Mouse (Mus musculus): ENCODE results near the gene Dyrk3.

The Dyrk3 gene

DNA sequence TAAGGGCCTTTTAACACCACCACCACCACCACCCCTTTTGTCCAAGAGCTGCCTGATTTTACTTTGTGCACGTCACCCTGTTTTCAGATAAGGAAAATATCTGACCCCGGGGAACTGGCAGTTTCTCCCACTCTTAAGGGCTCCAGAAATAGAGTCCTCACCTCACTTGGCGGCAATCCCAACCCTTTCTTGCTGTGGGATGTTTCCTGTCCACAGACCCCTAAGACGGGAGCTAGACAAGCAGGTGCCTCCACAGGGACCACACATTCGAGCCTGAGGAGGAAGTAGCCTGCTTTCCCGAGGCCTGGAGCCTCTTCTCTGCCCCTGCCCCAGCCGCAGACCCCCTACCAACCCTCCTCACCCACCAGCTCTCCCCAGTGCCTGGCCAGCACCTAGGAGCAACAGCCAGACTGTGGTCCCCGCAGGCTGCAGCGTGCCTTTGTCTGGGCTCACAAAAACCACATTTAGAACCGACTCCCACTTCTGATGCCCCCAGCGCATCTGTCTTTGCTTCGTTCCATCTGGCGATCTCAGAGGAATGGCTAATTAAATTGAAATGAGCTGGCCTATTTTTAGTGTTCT lies 21.6 kb downstream of the Dyrk3 start:
- in situ Hi-C loops (cut with MseI, MboI) = loop anchor here (5.0 kb wide), 3 partner anchors 46 to 136 kb away; partner anchors contain the start of gene Rassf5 (in 1 of the 2)

- in situ Hi-C loops (cut with MseI, MboI) = loop anchor here (5.0 kb wide), 3 partner anchors 46 to 136 kb away; partner anchors contain the start of gene Rassf5 (in 1 of the 2)
Observed at GRCm38 (mm10) chr1:131115932-131116331, 22.2 kb downstream of the Dyrk3 start.

- in situ Hi-C loops (cut with MseI, MboI) = no loop called here
Observed at GRCm38 (mm10) chr1:131112576-131112975, 25.6 kb downstream of the Dyrk3 start.

DNA sequence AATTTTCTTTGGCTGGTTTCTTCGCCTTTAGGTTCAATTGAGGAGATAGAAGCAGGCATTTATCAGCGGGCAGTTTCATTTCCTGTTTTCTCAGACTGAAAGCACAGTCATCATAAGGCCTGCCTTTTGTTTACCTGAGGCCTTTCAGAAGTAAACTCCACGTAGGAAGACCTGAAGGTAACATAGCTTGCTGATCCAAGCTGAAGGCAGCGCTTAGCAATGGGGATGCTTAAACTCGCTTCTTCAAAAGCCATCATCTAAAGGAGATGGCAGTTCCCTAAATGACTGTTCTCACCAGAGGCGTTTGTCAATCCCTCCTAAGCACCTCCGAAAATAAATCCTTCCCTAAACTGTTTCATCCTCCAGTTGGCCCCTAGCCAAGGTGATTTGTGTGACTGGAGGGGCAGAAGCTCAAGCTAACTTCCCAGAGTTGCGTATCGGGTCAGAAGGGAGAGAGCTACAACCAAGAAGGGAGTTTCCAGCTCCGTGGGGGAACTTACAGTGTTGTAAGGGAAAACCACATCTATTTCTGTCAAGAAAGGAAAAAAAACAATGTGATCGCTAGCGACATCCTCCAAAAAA lies 27.5 kb downstream of the Dyrk3 start:
- in situ Hi-C loops (cut with MseI, MboI) = no loop called here

- in situ Hi-C loops (cut with MseI, MboI) = no loop called here
Observed at GRCm38 (mm10) chr1:131107575-131108308, 30.4 kb downstream of the Dyrk3 start.

DNA sequence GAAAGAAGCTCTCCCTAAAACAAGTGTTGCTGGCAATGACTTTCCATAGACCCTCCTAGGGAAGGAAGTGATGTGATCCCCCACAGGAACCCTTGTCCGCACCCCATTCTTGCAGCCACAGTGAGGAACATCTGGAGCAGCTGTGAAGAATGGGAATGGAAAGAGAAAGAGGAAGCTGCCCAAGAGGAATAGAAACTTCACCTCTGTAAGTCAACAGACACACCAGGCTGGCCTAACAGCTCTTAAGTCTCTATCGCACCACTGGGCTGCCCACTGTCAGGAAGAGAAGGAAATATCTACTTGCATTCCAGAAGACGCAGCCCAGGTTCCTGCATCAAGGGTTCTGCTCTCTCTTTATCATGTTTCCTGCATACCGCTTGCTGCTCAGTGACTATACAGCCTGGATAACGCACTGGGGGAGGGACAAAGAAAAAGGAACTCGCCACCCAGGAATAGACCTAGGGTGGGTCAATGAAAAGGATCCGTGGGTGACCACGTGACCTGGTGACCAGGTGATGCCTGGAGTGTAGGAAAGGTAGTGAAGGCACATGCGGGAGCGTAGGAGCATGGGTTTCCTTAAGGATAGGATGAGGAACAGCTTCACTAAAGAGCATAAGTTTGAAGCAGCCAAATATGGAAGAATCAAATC lies 34.2 kb downstream of the Dyrk3 start:
- in situ Hi-C loops (cut with MseI, MboI) = no loop called here

- in situ Hi-C loops (cut with MseI, MboI) = no loop called here
Observed at GRCm38 (mm10) chr1:131100808-131101207, 37.3 kb downstream of the Dyrk3 start.

GRCm38 (mm10) chr1:131097700-131098094 lies 40.4 kb downstream of the Dyrk3 start, which contains the start of gene Mapkapk2:
Gene Mapkapk2, minus strand, starts transcription at chr1:131097826.
- in situ Hi-C loops (cut with MseI, MboI) = no loop called here

DNA sequence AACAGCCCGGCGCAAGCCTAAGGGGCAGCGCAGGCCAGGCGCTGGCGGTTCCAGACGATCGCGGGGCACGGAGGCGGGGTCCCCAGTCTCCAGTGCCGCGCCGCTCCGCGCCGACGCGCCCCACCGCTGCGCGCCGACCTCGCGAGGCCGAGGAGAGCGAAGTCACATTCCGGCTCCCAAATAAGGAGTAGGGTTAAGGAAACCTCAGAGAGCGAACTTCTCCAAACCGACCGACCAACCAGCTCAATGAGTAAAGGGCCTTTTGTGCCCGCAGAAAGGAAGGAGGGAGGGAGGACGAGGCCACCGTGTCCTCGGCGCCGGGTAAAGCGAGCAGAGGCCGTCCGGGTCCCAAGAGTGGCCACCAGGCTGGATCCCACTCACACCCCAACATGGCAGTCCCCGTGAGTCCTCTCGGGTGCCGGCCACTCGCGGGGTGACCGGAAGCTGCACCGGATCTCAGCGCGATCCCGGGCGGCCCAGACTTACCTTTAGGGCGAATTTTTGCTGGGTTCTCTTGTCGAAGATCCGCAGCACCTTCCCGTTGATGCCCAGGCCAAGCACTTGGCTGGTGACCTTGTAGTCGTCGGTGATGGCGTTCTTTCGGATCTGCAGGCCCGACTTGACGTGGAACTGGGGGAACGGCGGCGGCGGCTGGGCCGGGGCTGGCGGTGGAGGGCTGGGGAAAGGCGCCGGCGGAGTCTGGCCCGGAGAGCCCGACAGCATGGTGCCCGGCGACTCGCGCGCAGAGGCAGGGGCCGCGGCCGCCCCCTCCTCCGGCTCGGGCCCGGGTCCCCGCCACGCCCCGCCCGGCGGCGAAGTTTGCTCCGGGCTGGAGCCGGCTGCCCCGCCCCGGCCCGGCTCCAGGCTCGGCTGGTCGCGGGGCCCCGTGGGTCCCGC lies 41.1 kb downstream of the Dyrk3 start:
- in situ Hi-C loops (cut with MseI, MboI) = no loop called here

DNA sequence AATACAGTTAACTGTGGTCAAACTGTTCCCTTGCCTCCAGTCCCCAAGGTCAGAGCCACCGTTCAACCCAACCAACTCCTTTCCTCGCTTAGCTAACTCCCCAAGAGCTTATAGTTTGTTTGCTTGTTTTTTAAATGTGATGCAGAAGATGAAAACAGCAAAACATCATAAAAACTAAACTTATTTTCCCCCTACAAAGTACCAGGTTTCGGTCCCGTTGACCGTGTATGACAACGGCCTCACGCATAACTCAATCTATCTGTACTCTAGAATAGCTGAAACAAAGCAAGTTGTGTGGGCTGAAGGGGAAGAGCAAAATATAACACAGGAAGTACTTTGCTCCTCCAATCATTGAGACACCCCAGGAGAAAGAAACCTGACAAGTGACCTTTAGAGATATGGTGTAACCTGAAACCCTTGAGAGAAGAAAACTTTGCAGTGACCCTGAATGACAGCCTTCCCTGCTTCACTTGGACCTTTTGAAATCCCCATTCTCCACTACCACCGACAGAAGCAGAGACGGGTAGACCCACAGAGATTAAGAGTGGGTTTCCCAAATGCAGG lies 41.9 kb downstream of the Dyrk3 start:
- in situ Hi-C loops (cut with MseI, MboI) = no loop called here

GRCm38 (mm10) chr1:131095574-131095973 lies 42.6 kb downstream of the Dyrk3 start:
- in situ Hi-C loops (cut with MseI, MboI) = no loop called here

GRCm38 (mm10) chr1:131093889-131094288 lies 44.3 kb downstream of the Dyrk3 start:
- in situ Hi-C loops (cut with MseI, MboI) = no loop called here

GRCm38 (mm10) chr1:131092846-131093245 lies 45.3 kb downstream of the Dyrk3 start:
- in situ Hi-C loops (cut with MseI, MboI) = no loop called here

- in situ Hi-C loops (cut with MseI, MboI) = no loop called here
Observed at GRCm38 (mm10) chr1:131092173-131092572, 46.0 kb downstream of the Dyrk3 start.

- in situ Hi-C loops (cut with MseI, MboI) = no loop called here
Observed at GRCm38 (mm10) chr1:131091481-131091880, 46.7 kb downstream of the Dyrk3 start.

DNA sequence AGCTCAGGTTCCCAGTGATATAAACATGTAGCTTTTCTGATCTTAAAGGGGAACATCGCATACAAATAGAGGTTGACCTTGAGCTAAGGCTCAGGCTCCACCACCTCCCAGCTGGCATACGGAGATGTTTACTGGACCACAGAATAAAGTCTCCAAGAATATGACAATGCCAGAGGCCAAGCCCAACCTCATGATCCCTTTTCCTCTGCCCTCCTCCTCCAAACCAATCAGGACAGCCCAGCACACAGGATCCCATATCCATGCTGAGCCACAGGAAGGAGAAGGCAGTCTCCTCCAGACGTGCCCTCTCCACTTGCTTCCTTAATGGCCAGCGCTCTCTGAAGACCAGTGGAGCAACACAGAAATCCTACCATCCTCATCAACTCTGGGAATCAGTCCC lies 47.3 kb downstream of the Dyrk3 start:
- in situ Hi-C loops (cut with MseI, MboI) = no loop called here

DNA sequence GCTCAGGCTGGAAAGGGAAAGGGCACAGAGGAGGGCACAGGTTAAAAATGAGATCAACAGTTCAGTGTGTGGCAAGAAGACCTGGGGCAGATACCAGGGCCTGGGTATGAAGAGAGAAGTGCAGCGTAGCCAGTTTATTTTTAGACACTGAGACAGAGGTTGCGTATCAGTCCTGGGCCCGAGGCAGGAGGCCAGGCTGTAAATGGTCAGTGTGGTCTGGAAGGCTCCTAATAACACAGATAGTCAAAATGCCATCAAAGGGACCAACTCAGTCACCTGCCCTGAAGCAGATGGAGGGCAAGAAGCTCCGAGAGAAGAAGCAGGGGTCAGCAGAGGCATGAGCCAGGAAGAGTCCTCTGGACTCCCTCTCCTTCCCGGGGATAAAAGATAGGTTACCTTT lies 47.9 kb downstream of the Dyrk3 start:
- in situ Hi-C loops (cut with MseI, MboI) = no loop called here

GRCm38 (mm10) chr1:131089525-131090127 lies 48.5 kb downstream of the Dyrk3 start:
- in situ Hi-C loops (cut with MseI, MboI) = no loop called here

- in situ Hi-C loops (cut with MseI, MboI) = no loop called here
Observed at GRCm38 (mm10) chr1:131088547-131088946, 49.6 kb downstream of the Dyrk3 start.

GRCm38 (mm10) chr1:131086907-131087306 lies 51.2 kb downstream of the Dyrk3 start:
- in situ Hi-C loops (cut with MseI, MboI) = no loop called here
